Mouse (Mus musculus): ENCODE measurements around the gene Prickle2.

DNA sequence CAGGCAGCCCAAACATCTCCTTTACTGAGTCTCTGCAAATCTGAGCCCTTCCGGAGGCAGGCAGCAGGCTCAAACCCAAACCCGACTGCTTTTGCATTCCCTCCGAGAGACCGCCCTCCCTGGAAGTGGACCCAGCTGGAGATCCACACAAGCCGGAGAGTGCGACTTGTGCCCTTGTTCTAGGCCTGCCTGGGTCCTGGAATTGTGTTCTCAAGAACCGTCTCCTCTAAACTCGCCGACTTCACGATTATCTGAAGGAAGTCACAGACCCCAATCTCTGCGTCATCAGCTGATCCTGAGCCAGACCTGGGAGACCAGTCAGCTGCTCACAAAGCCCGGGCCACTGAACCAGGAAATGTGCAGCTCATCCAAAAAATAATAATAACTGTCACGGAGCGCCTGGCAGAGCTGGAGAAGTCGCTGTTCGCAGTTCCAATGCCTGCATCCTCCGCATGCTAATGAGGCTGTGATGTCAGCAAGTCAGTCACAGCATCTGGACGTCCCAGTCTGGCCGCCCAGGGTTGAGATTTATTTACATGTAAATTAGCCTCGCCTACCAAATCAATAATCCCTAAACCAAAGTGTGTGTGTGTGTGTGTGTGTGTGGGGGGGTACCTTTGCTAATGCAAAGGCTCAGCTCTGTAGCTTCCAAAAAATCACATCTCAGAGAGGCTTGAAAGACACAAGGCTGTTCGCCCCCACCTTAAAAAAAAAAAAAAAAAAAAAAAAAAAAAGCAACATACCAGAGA, 224.8 kb downstream of the Prickle2 start:
- no peak for TF ChIP-seq POLR2A (IDR thresholded peaks at IDR 0.05; ENCODE audit: low read depth, low read length)
- no peak for TF ChIP-seq CTCF (IDR thresholded peaks at IDR 0.05; ENCODE audit: extremely low read depth, insufficient read depth, insufficient read length, insufficient replicate concordance)

Measured in spleen, adult 2 months (tissue).